Mouse (Mus musculus): ENCODE measurements around the gene Pcolce. TPM values are rescaled to one million over a fixed set of nuclear protein-coding genes. Genes with fewer than 3 reads are reported as not detected.

Gene Pcolce
- total and polyA plus RNA-seq, 2 experiments from 2014 or later: 16.7 to 18.6 TPM

DNA sequence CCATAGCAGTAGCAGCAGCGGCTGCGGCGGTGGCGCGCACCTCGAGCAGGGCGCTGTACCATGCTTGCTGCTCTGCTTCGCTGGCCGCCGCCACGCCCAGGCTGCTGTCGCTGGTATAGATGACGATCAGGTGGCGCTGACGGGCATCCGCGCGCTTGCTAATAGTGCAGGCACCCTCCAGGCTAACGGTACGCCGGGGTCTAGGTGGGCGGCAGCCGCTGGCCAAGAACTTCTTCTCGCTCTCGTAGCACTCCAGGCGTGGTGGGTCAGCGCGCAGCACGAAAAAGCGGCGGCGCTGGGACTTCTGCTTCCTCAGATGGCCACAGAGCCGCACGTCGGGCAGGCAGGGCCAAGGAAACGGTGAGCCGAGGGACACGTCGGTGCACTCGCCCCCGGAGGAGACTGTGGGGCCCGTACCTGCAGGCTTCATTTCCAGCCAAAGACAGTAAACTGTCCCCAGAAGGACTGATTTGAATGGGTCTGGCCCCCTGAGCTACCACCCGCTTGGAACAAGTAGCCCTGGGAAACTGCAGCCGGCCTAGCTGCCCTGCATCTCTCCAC lies 31.6 kb upstream of the Pcolce start:
- 4% methylated on average over 44 of the region's 44 CpGs for WGBS
- Histone ChIP-seq H3K27ac (ENCODE audit: low read depth, low read length) (no peak overlapping the region), H3K4me1 (ENCODE audit: insufficient read depth, low read length) (peaks cover 13% of the 10 kb centered on the region; the same call in 1 of the 2 replicates), H3K36me3 (ENCODE audit: insufficient read depth, low read length) (peaks cover 12% of the 10 kb centered on the region; the same call in 1 of the 2 replicates), H3K9ac (replicated peaks; ENCODE audit: low read length, poor library complexity, severe bottlenecking) (no peak overlapping the region), H3K4me3 (ENCODE audit: low read depth, low read length) (peak overlapping the region; percentile 13), H3K9me3 (ENCODE audit: low read length) (no peaks in the 10 kb centered on the region), H3K4me2 (ENCODE audit: low read depth, low read length, poor library complexity, severe bottlenecking) (peak overlapping the region; percentile 25; the same call in 1 of the 2 replicates), H3K27me3 (ENCODE audit: insufficient read depth, low read length) (peaks cover 24% of the 10 kb centered on the region; the same call in 1 of the 2 replicates)
- TF ChIP-seq CTCF (IDR thresholded peaks at IDR 0.05): no peak
- DNase-seq (ENCODE audit: low spot score): no peak
- ATAC-seq (ENCODE audit: low FRiP score): no peak

DNA sequence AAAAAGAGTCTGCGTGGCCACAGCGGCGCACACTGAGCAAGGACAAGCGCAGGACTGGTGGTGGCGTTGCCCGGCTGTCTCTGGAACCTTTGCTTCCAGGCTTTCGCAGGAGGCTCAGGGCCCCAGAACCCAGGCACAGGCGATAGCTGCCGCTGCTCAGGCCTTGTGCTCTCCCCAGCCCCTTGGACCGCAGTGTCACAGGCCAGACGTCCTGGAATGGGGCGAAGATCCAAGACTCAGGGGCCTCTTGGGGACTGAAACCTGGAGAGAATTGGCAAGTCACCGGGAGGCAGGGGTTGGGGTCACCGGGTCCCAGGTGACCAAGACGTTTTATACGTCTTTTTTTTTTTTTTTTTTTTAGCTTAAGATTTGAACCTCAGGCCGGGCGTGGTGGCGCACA lies 30.9 kb upstream of the Pcolce start:
- peaks cover 24% of the 10 kb centered on the region; the same call in 1 of the 2 replicates for H3K27me3 ChIP-seq (ENCODE audit: insufficient read depth, low read length)
- peaks cover 8% of the 10 kb centered on the region; the same call in 1 of the 2 replicates for H3K4me1 ChIP-seq (ENCODE audit: insufficient read depth, low read length)
- 44% methylated on average over 19 of the region's 19 CpGs for WGBS
- H3K36me3 ChIP-seq (ENCODE audit: insufficient read depth, low read length): peaks cover 19% of the 10 kb centered on the region
- ATAC-seq (ENCODE audit: low FRiP score) (no peak), DNase-seq (ENCODE audit: low spot score) (no peak)
- H3K9ac ChIP-seq (replicated peaks; ENCODE audit: low read length, poor library complexity, severe bottlenecking): no peak overlapping the region
- TF ChIP-seq CTCF (IDR thresholded peaks at IDR 0.05): no peak
- no peaks in the 10 kb centered on the region for H3K9me3 ChIP-seq (ENCODE audit: low read length)
- H3K27ac ChIP-seq (ENCODE audit: low read depth, low read length): no peak overlapping the region
- H3K4me3 ChIP-seq (ENCODE audit: low read depth, low read length): no peak overlapping the region
- H3K4me2 ChIP-seq (ENCODE audit: low read depth, low read length, poor library complexity, severe bottlenecking): no peak overlapping the region

DNA sequence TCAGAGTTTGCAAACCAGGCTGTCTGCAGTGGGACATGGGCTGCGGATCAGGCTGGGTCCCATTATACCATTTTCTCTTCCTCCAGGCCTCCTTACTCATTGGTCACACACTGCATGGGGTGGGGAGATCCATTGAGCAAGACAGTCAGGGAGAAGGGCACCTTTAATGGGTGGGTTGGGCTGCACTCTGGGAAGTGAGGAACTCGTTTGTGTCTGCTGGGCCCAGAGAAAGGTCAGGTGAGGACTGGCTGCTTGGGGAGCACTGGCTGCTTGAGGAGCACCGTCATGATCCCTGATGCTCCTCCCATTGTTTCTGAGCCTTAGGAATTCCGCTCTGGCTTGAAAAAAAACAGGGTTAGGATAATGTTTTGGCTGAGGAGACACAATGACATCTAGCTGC lies 29.3 kb upstream of the Pcolce start:
- H3K27ac ChIP-seq (ENCODE audit: low read depth, low read length): no peak overlapping the region

DNA sequence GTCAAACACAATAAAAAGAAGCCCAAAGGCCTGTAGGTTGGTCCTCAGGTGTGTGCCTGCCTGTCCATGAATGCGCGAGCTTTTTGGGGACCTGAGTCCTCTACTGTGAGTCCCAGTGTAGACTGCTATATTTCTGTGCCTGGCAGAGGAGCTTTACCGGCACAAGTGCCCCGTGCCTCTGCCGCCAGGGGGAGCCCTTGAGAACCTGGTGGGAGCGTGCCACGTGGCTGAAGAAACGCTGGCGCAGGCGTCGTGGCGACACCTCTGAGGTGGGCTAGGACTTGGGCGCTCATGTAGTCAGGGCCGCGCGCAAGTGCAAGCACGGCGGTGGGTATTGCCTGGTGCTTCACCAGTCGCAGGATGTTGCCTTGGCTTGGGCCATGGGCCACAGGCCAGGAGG lies 27.5 kb upstream of the Pcolce start, which contains the start of gene Sap25:
Gene Sap25 (plus strand): TSS at position 281 of the 400 bp plus-strand sequence.
- H3K4me3 ChIP-seq (ENCODE audit: low read depth, low read length): no peak within 1 kb of the TSS
- 89% methylated on average over 19 of the region's 19 CpGs for WGBS
- peaks cover 20% of the 10 kb centered on the region; the same call in 1 of the 2 replicates for H3K27me3 ChIP-seq (ENCODE audit: insufficient read depth, low read length)
- no peak within 1 kb of the TSS for H3K9ac ChIP-seq (replicated peaks; ENCODE audit: low read length, poor library complexity, severe bottlenecking)
- no peak within 1 kb of the TSS for H3K27ac ChIP-seq (ENCODE audit: low read depth, low read length)
- no peaks in the 10 kb centered on the region for H3K4me1 ChIP-seq (ENCODE audit: insufficient read depth, low read length)
- no peak within 1 kb of the TSS for H3K4me2 ChIP-seq (ENCODE audit: low read depth, low read length, poor library complexity, severe bottlenecking)
- no peak for ATAC-seq (ENCODE audit: low FRiP score)
- no peaks in the 10 kb centered on the region for H3K9me3 ChIP-seq (ENCODE audit: low read length)
- H3K36me3 ChIP-seq (ENCODE audit: insufficient read depth, low read length): peaks cover 48% of the 10 kb centered on the region
- no peak for DNase-seq (ENCODE audit: low spot score)
- peak; percentile 32; the same call in 1 of the 2 replicates for TF ChIP-seq CTCF (IDR thresholded peaks at IDR 0.05)

More for the DNA sequence above, 29.3 kb upstream of the Pcolce start:
- ATAC-seq (ENCODE audit: low FRiP score): no peak
- Histone ChIP-seq H3K4me1 (ENCODE audit: insufficient read depth, low read length) (peaks cover 1% of the 10 kb centered on the region; the same call in 1 of the 2 replicates), H3K4me2 (ENCODE audit: low read depth, low read length, poor library complexity, severe bottlenecking) (no peak overlapping the region), H3K36me3 (ENCODE audit: insufficient read depth, low read length) (peaks cover 31% of the 10 kb centered on the region), H3K27me3 (ENCODE audit: insufficient read depth, low read length) (peaks cover 24% of the 10 kb centered on the region; the same call in 1 of the 2 replicates), H3K9ac (replicated peaks; ENCODE audit: low read length, poor library complexity, severe bottlenecking) (no peak overlapping the region), H3K4me3 (ENCODE audit: low read depth, low read length) (no peak overlapping the region), H3K9me3 (ENCODE audit: low read length) (no peaks in the 10 kb centered on the region)
- no peak for DNase-seq (ENCODE audit: low spot score)
- TF ChIP-seq CTCF (IDR thresholded peaks at IDR 0.05): no peak
- WGBS: 51% methylated on average over 4 of the region's 4 CpGs

DNA sequence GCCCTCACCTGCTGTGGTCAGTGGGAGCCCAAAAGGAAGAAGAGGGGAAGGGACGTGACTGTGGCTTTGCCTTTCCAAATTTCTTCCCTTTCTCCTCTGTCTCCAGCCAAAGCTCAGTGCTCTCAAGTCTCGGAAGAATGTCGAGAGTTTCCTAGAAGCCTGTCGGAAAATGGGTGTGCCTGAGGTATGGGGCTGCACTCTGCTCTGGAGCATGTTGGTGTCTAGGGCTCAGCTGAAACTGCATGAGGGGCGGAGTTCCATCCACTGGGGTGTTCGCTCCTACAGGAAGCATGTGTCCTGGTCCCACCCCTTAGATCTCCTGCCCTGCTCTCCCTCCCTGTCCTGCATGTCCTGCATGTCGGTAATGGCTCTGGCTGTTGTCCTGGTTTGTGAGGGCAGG lies 25.9 kb upstream of the Pcolce start:
- no peaks in the 10 kb centered on the region for H3K9me3 ChIP-seq (ENCODE audit: low read length)
- H3K27me3 ChIP-seq (ENCODE audit: insufficient read depth, low read length): peaks cover 8% of the 10 kb centered on the region; the same call in 1 of the 2 replicates
- no peak for DNase-seq (ENCODE audit: low spot score)
- H3K36me3 ChIP-seq (ENCODE audit: insufficient read depth, low read length): peaks cover 59% of the 10 kb centered on the region
- no peaks in the 10 kb centered on the region for H3K4me1 ChIP-seq (ENCODE audit: insufficient read depth, low read length)
- no peak for TF ChIP-seq CTCF (IDR thresholded peaks at IDR 0.05)
- no peak overlapping the region for H3K4me3 ChIP-seq (ENCODE audit: low read depth, low read length)
- no peak overlapping the region for H3K4me2 ChIP-seq (ENCODE audit: low read depth, low read length, poor library complexity, severe bottlenecking)
- no peak overlapping the region for H3K27ac ChIP-seq (ENCODE audit: low read depth, low read length)
- WGBS: 86% methylated on average over 7 of the region's 7 CpGs
- H3K9ac ChIP-seq (replicated peaks; ENCODE audit: low read length, poor library complexity, severe bottlenecking): no peak overlapping the region
- ATAC-seq (ENCODE audit: low FRiP score): no peak

DNA sequence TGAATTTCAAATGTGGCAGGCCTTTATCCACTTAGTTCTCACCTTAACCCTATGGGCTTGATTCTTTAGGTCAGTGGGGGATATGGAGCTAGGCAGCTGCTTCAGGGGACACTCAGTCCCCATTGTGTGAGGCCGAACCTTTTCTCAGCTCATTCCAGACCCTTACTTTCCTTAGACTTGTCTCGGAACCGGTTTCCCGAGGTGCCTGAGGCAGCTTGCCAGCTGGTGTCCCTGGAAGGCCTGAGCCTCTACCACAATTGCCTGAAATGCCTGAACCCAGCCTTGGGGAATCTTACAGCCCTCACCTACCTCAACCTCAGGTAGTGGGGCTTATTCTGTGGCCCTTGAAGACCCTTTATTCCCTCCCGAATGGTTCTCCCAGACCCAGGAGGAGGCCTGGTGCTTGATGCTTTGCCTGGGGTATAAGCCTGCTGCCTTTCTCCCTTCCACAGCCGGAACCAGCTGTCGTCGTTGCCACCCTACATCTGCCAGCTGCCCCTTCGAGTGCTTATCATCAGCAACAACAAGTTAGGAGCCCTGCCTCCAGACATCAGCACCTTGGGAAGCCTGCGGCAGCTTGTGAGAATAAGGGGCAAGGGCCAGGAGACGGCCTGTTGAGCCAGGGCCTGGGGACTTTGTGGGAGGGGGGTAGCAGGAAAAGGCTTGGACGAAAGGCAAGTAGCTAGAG lies 20.0 kb upstream of the Pcolce start:
- DNase-seq (ENCODE audit: low spot score): no peak
- Histone ChIP-seq H3K27ac (ENCODE audit: low read depth, low read length) (no peak overlapping the region), H3K9me3 (ENCODE audit: low read length) (no peaks in the 10 kb centered on the region), H3K36me3 (ENCODE audit: insufficient read depth, low read length) (peaks cover 44% of the 10 kb centered on the region), H3K9ac (replicated peaks; ENCODE audit: low read length, poor library complexity, severe bottlenecking) (no peak overlapping the region), H3K4me3 (ENCODE audit: low read depth, low read length) (no peak overlapping the region), H3K27me3 (ENCODE audit: insufficient read depth, low read length) (no peaks in the 10 kb centered on the region), H3K4me1 (ENCODE audit: insufficient read depth, low read length) (peaks cover 10% of the 10 kb centered on the region), H3K4me2 (ENCODE audit: low read depth, low read length, poor library complexity, severe bottlenecking) (no peak overlapping the region)
- no peak for TF ChIP-seq CTCF (IDR thresholded peaks at IDR 0.05)
- ATAC-seq (ENCODE audit: low FRiP score): no peak
- 81% methylated on average over 12 of the region's 12 CpGs for WGBS
